Mouse (Mus musculus) 3T3-L1 (cell line): ENCODE results near the gene Ccdc102a.

Source experiments
- DNase-seq: peaks from one replicate; pipeline ENCODE4 v3.0.0-alpha.2; 2015; ENCODE audit warnings: low read depth, low spot score

The Ccdc102a gene

GRCm38 (mm10) chr8:94922176-94922575 is 4.3 kb upstream of the Ccdc102a start:
- DNase-seq: no peak

GRCm38 (mm10) chr8:94919256-94919655 is 1.4 kb upstream of the Ccdc102a start:
- no peak for DNase-seq

GRCm38 (mm10) chr8:94917352-94917751 is 546 bp downstream of the Ccdc102a start:
- DNase-seq: peak; percentile 97

- DNase-seq: no peak
Measured at GRCm38 (mm10) chr8:94916960-94917324, 956 bp downstream of the Ccdc102a start.

- DNase-seq: peak; percentile 45
Measured at GRCm38 (mm10) chr8:94916311-94916959, 1.5 kb downstream of the Ccdc102a start.

GRCm38 (mm10) chr8:94914701-94915101 is 3.2 kb downstream of the Ccdc102a start:
- DNase-seq: peak; percentile 53

GRCm38 (mm10) chr8:94914256-94914655 is 3.6 kb downstream of the Ccdc102a start:
- DNase-seq: peak; percentile 53

GRCm38 (mm10) chr8:94913061-94913660 is 4.7 kb downstream of the Ccdc102a start:
- DNase-seq: no peak

GRCm38 (mm10) chr8:94908847-94909246 is 9.1 kb downstream of the Ccdc102a start:
- DNase-seq: peak; percentile 82

GRCm38 (mm10) chr8:94907591-94908300 is 10.2 kb downstream of the Ccdc102a start:
- DNase-seq: no peak

GRCm38 (mm10) chr8:94904450-94905175 is 13.3 kb downstream of the Ccdc102a start:
- DNase-seq: peak; percentile 57

GRCm38 (mm10) chr8:94903709-94904108 is 14.2 kb downstream of the Ccdc102a start:
- no peak for DNase-seq

GRCm38 (mm10) chr8:94901031-94901430 is 16.9 kb downstream of the Ccdc102a start:
- no peak for DNase-seq

- DNase-seq: peak; percentile 28
Measured at GRCm38 (mm10) chr8:94900617-94901016, 17.3 kb downstream of the Ccdc102a start.

- no peak for DNase-seq
Measured at GRCm38 (mm10) chr8:94899262-94899661, 18.6 kb downstream of the Ccdc102a start.

GRCm38 (mm10) chr8:94892917-94893316 is 25.0 kb downstream of the Ccdc102a start:
- DNase-seq: no peak

GRCm38 (mm10) chr8:94888383-94889036 is 29.4 kb downstream of the Ccdc102a start:
- no peak for DNase-seq

- no peak for DNase-seq
Measured at GRCm38 (mm10) chr8:94880742-94881141, 37.2 kb downstream of the Ccdc102a start.

- DNase-seq: no peak
Measured at GRCm38 (mm10) chr8:94876820-94877219, 41.1 kb downstream of the Ccdc102a start.

- DNase-seq: peak; percentile 77
Measured at GRCm38 (mm10) chr8:94876197-94876730, 41.6 kb downstream of the Ccdc102a start, which contains the start of gene Dok4. Gene Dok4 (minus strand): TSS chr8:94876330.

- no peak for DNase-seq
Measured at GRCm38 (mm10) chr8:94875871-94876150, 42.1 kb downstream of the Ccdc102a start.
